Mouse (Mus musculus): ENCODE results near the gene Ddah2.

DNA sequence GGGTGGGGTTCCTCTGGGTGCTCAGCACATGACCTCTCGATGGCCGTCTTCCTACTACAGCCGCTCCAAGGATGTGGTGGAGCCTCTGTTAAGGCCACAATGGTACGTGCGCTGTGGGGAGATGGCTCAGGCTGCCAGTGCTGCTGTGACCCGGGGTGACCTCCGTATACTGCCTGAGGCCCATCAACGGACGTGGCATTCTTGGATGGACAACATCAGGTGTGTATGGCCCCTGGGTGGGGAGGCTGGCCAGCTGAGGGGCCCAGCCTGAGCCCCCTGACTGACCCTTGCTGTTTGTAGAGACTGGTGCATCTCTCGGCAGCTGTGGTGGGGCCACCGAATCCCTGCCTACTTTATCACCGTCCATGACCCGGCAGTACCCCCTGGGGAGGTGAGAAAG, 46.4 kb upstream of the Ddah2 start:
- TF ChIP-seq CTCF (IDR thresholded peaks at IDR 0.05; ENCODE audit: low read depth) = no peak
- no peak for TF ChIP-seq EP300 (IDR thresholded peaks at IDR 0.05; ENCODE audit: low read depth)

Measured in heart, postnatal 0 days (tissue).